Mouse (Mus musculus) embryonic fibroblast, embryonic 13.5 days (primary cell): ENCODE measurements around the gene Hspa5.

Source experiments
- CTCF ChIP-seq: IDR thresholded peaks from 2 replicates; pipeline ENCODE4 v1.5.1; 2011; ENCODE audit warnings: mild to moderate bottlenecking, control low read depth, low read length, moderate library complexity, borderline replicate concordance; ENCODE audit not compliant: insufficient read depth
- POLR2A ChIP-seq: IDR thresholded peaks from 2 replicates; pipeline ENCODE4 v1.6.1; 2011; ENCODE audit warnings: low read depth, mild to moderate bottlenecking, control low read depth, low read length, moderate library complexity

GRCm38 (mm10) chr2:34801516-34802482 lies 30.0 kb downstream of the Hspa5 start:
- TF ChIP-seq CTCF, result no peak
- TF ChIP-seq POLR2A, result peak; percentile 90
